Mouse (Mus musculus): ENCODE measurements at regions not wholly inside any gene's neighbourhood (a gene's known extent, or its start where the extent isn't known, plus 50 kb on each side); places are given as distances from the start of the nearest gene placed in this dataset.

GRCm38 (mm10) chr1:90385024-90385423 is 181.2 kb downstream of the Ackr3 start:
- TF ChIP-seq CTCF (IDR thresholded peaks at IDR 0.05; ENCODE audit: control insufficient read depth, insufficient read depth, low read length) (no peak), POLR2A (IDR thresholded peaks at IDR 0.05; ENCODE audit: borderline replicate concordance, control insufficient read depth, low read depth, low read length) (no peak)
